Mouse (Mus musculus): ENCODE results near the gene Neto2. TPM values are rescaled to one million over a fixed set of nuclear protein-coding genes. Genes with fewer than 3 reads are reported as not detected.
"Not testable (repeated sequence)": the region's sequence is repeated elsewhere in the genome, so short reads cannot be mapped to it uniquely, and the experiment has no call there.

Neto2 gene
- polyA plus RNA-seq, 1 experiment = 25.6 TPM

- Histone ChIP-seq H3K27ac (ENCODE audit: insufficient read depth, low read length) (no peak overlapping the region), H3K4me3 (ENCODE audit: insufficient read depth, low read length) (no peak overlapping the region), H3K4me1 (ENCODE audit: control insufficient read depth, insufficient read depth, low read length) (no peaks in the 10 kb centered on the region)
- no peak for TF ChIP-seq CTCF (IDR thresholded peaks at IDR 0.05; ENCODE audit: extremely low read depth, insufficient read depth, low read length)
- no peak for TF ChIP-seq POLR2A (IDR thresholded peaks at IDR 0.05; ENCODE audit: extremely low read depth, insufficient read depth, low read length)
Measured at GRCm38 (mm10) chr8:85651201-85651600, 49.5 kb downstream of the Neto2 start.

- H3K27ac ChIP-seq (ENCODE audit: insufficient read depth, low read length) = no peak overlapping the region
- H3K4me3 ChIP-seq (ENCODE audit: insufficient read depth, low read length) = no peak overlapping the region
- no peaks in the 10 kb centered on the region for H3K4me1 ChIP-seq (ENCODE audit: control insufficient read depth, insufficient read depth, low read length)
- no peak for TF ChIP-seq POLR2A (IDR thresholded peaks at IDR 0.05; ENCODE audit: extremely low read depth, insufficient read depth, low read length)
- no peak for TF ChIP-seq CTCF (IDR thresholded peaks at IDR 0.05; ENCODE audit: extremely low read depth, insufficient read depth, low read length)
Measured at GRCm38 (mm10) chr8:85648553-85648952, 52.2 kb downstream of the Neto2 start.

- H3K4me3 ChIP-seq (ENCODE audit: insufficient read depth, low read length) = no peak overlapping the region
- no peak overlapping the region for H3K27ac ChIP-seq (ENCODE audit: insufficient read depth, low read length)
- no peak for TF ChIP-seq CTCF (IDR thresholded peaks at IDR 0.05; ENCODE audit: extremely low read depth, insufficient read depth, low read length)
- TF ChIP-seq POLR2A (IDR thresholded peaks at IDR 0.05; ENCODE audit: extremely low read depth, insufficient read depth, low read length) = no peak
- H3K4me1 ChIP-seq (ENCODE audit: control insufficient read depth, insufficient read depth, low read length) = no peaks in the 10 kb centered on the region
Measured at GRCm38 (mm10) chr8:85644921-85645665, 55.6 kb downstream of the Neto2 start.

- Histone ChIP-seq H3K27ac (ENCODE audit: insufficient read depth, low read length) (no peak overlapping the region), H3K4me1 (ENCODE audit: control insufficient read depth, insufficient read depth, low read length) (no peaks in the 10 kb centered on the region), H3K4me3 (ENCODE audit: insufficient read depth, low read length) (no peak overlapping the region)
- TF ChIP-seq POLR2A (IDR thresholded peaks at IDR 0.05; ENCODE audit: extremely low read depth, insufficient read depth, low read length) = no peak
- TF ChIP-seq CTCF (IDR thresholded peaks at IDR 0.05; ENCODE audit: extremely low read depth, insufficient read depth, low read length) = no peak
Measured at GRCm38 (mm10) chr8:85624450-85624849, 76.3 kb downstream of the Neto2 start.

- Histone ChIP-seq H3K4me3 (ENCODE audit: insufficient read depth, low read length) (no peak overlapping the region), H3K27ac (ENCODE audit: insufficient read depth, low read length) (no peak overlapping the region), H3K4me1 (ENCODE audit: control insufficient read depth, insufficient read depth, low read length) (no peaks in the 10 kb centered on the region)
- TF ChIP-seq POLR2A (IDR thresholded peaks at IDR 0.05; ENCODE audit: extremely low read depth, insufficient read depth, low read length) (no peak), CTCF (IDR thresholded peaks at IDR 0.05; ENCODE audit: extremely low read depth, insufficient read depth, low read length) (no peak)
Measured at GRCm38 (mm10) chr8:85623246-85623645, 77.5 kb downstream of the Neto2 start.

GRCm38 (mm10) chr8:85618789-85619188, 81.9 kb downstream of the Neto2 start:
- H3K4me3 ChIP-seq (ENCODE audit: insufficient read depth, low read length) = no peak overlapping the region
- H3K4me1 ChIP-seq (ENCODE audit: control insufficient read depth, insufficient read depth, low read length) = no peaks in the 10 kb centered on the region
- no peak for TF ChIP-seq CTCF (IDR thresholded peaks at IDR 0.05; ENCODE audit: extremely low read depth, insufficient read depth, low read length)
- TF ChIP-seq POLR2A (IDR thresholded peaks at IDR 0.05; ENCODE audit: extremely low read depth, insufficient read depth, low read length) = no peak
- no peak overlapping the region for H3K27ac ChIP-seq (ENCODE audit: insufficient read depth, low read length)

GRCm38 (mm10) chr8:85617125-85617524, 83.6 kb downstream of the Neto2 start:
- H3K4me3 ChIP-seq (ENCODE audit: insufficient read depth, low read length); H3K4me1 ChIP-seq (ENCODE audit: control insufficient read depth, insufficient read depth, low read length); H3K27ac ChIP-seq (ENCODE audit: insufficient read depth, low read length): not testable (repeated sequence)

- H3K4me3 ChIP-seq (ENCODE audit: insufficient read depth, low read length) = no peak overlapping the region
- no peak overlapping the region for H3K27ac ChIP-seq (ENCODE audit: insufficient read depth, low read length)
- TF ChIP-seq POLR2A (IDR thresholded peaks at IDR 0.05; ENCODE audit: extremely low read depth, insufficient read depth, low read length) = no peak
- no peak for TF ChIP-seq CTCF (IDR thresholded peaks at IDR 0.05; ENCODE audit: extremely low read depth, insufficient read depth, low read length)
- H3K4me1 ChIP-seq (ENCODE audit: control insufficient read depth, insufficient read depth, low read length) = no peaks in the 10 kb centered on the region
Measured at GRCm38 (mm10) chr8:85608836-85609235, 91.9 kb downstream of the Neto2 start.

- Histone ChIP-seq H3K4me1 (ENCODE audit: control insufficient read depth, insufficient read depth, low read length) (no peaks in the 10 kb centered on the region), H3K4me3 (ENCODE audit: insufficient read depth, low read length) (no peak overlapping the region), H3K27ac (ENCODE audit: insufficient read depth, low read length) (no peak overlapping the region)
- no peak for TF ChIP-seq POLR2A (IDR thresholded peaks at IDR 0.05; ENCODE audit: extremely low read depth, insufficient read depth, low read length)
- TF ChIP-seq CTCF (IDR thresholded peaks at IDR 0.05; ENCODE audit: extremely low read depth, insufficient read depth, low read length) = no peak
Measured at GRCm38 (mm10) chr8:85607804-85608203, 92.9 kb downstream of the Neto2 start.

GRCm38 (mm10) chr8:85606974-85607373, 93.8 kb downstream of the Neto2 start:
- Histone ChIP-seq H3K27ac (ENCODE audit: insufficient read depth, low read length) (no peak overlapping the region), H3K4me3 (ENCODE audit: insufficient read depth, low read length) (no peak overlapping the region), H3K4me1 (ENCODE audit: control insufficient read depth, insufficient read depth, low read length) (no peaks in the 10 kb centered on the region)
- no peak for TF ChIP-seq CTCF (IDR thresholded peaks at IDR 0.05; ENCODE audit: extremely low read depth, insufficient read depth, low read length)
- no peak for TF ChIP-seq POLR2A (IDR thresholded peaks at IDR 0.05; ENCODE audit: extremely low read depth, insufficient read depth, low read length)
